Mouse (Mus musculus) liver, embryonic 14.5 days (tissue): Measurements from ENCODE around the gene Vat1. TPM values are rescaled to one million over a fixed set of nuclear protein-coding genes. Genes with fewer than 3 reads are reported as not detected.
A peak's percentile ranks its signal among the peaks of the same experiment; 100 is the strongest.

Experiments used
- ATAC-seq: fragments of 200-750 bp; cut with Nextera tagmentation; 2 replicates; pipeline ENCODE4 v1.8.0; 2017; ENCODE audit warnings: moderate number of reproducible peaks, mild to moderate bottlenecking, moderate library complexity; ENCODE audit not compliant: insufficient read depth
- DNase-seq, 3 experiments: peaks; one replicate each; pipeline ENCODE4 v3.0.0-alpha.2; 2012 to 2013; ENCODE audit warnings: low read depth in 3 of 3, low spot score in 3 of 3
- H3K27ac ChIP-seq: fragments of 300-500 bp; sonication (generic); 2 replicates; pipeline ENCODE4 v1.5.1; 2014; ENCODE audit warnings: moderate library complexity, mild to moderate bottlenecking, control low read depth, inconsistent platforms
- H3K27me3 ChIP-seq: fragments of 300-500 bp; sonication (generic); 2 replicates; pipeline ENCODE4 v1.6.1; 2014; ENCODE audit warnings: mild to moderate bottlenecking, low read length, moderate library complexity; ENCODE audit not compliant: control insufficient read depth, insufficient read depth
- H3K36me3 ChIP-seq: fragments of 300-500 bp; sonication (generic); replicated peaks from 2 replicates; pipeline ENCODE4 v1.6.1; 2014; ENCODE audit warnings: low read depth; ENCODE audit not compliant: control insufficient read depth, insufficient read depth
- H3K4me1 ChIP-seq, 2 experiments: fragments of 200-500 bp in 1 of 2; fragments of 300-500 bp in 1 of 2; sonication (generic) in 1 of 2; replicated peaks; 2 replicates each; pipeline ENCODE4 v1.6.1; 2012 to 2014; ENCODE audit warnings: antibody characterized with exemption in 1 of 2, inconsistent platforms in 1 of 2, low read length in 1 of 2; ENCODE audit not compliant: control insufficient read depth in 2 of 2, insufficient read depth in 2 of 2
- H3K4me2 ChIP-seq: fragments of 300-500 bp; sonication (generic); 2 replicates; pipeline ENCODE4 v1.6.1; 2014; ENCODE audit warnings: low read depth, mild to moderate bottlenecking, control low read depth, moderate library complexity
- H3K4me3 ChIP-seq, 2 experiments: fragments of 200-500 bp in 1 of 2; fragments of 300-500 bp in 1 of 2; sonication (generic) in 1 of 2; 2 replicates each; pipeline ENCODE4 v1.5.1; 2012 to 2014; ENCODE audit warnings: low read depth in 2 of 2, low read length in 2 of 2, mild to moderate bottlenecking in 2 of 2, control low read depth in 1 of 2, inconsistent platforms in 1 of 2, moderate library complexity in 1 of 2; ENCODE audit not compliant: insufficient read depth in 1 of 2
- H3K9ac ChIP-seq: fragments of 300-500 bp; sonication (generic); replicated peaks from 2 replicates; pipeline ENCODE4 v1.6.1; 2014; ENCODE audit warnings: mild to moderate bottlenecking, control low read depth, moderate library complexity
- H3K9me3 ChIP-seq: fragments of 300-500 bp; sonication (generic); 2 replicates; pipeline ENCODE4 v1.6.1; 2016; ENCODE audit warnings: low read length, mixed read lengths; ENCODE audit not compliant: control insufficient read depth
- CTCF ChIP-seq: IDR thresholded peaks from 2 replicates; pipeline ENCODE4 v1.5.1; 2016; ENCODE audit warnings: antibody characterized with exemption, low read depth, control low read depth
- EP300 ChIP-seq: IDR thresholded peaks from 2 replicates; pipeline ENCODE4 v1.6.1; 2016; ENCODE audit warnings: antibody characterized with exemption, low read depth
- WGBS: fragments of 180-500 bp; shearing (Covaris S2); extraction: QIAGEN DNeasy Blood & Tissue Kit; methylation state at CpG from one replicate; pipeline ENCODE4 v1.1.7; 2014; ENCODE audit not compliant: insufficient replicate concordance; 5-methylcytosine and 5-hydroxymethylcytosine counted together
- polyA plus RNA-seq, 2 experiments: library from polyadenylated mRNA; depleted of rRNA in 1 of 2; stranded (reverse) in 1 of 2; unstranded in 1 of 2; fragments of >200 nt; fragmentation: Nextera tagmentation in 1 of 2; extraction: Ambion mirVana in 1 of 2; gene quantifications; 2 replicates each; pipeline versions ENCODE4 v1.2.1 to v1.2.3; 2012 to 2014

Gene Vat1
- polyA plus RNA-seq, 2 experiments = 6.8 to 9.1 TPM

DNA sequence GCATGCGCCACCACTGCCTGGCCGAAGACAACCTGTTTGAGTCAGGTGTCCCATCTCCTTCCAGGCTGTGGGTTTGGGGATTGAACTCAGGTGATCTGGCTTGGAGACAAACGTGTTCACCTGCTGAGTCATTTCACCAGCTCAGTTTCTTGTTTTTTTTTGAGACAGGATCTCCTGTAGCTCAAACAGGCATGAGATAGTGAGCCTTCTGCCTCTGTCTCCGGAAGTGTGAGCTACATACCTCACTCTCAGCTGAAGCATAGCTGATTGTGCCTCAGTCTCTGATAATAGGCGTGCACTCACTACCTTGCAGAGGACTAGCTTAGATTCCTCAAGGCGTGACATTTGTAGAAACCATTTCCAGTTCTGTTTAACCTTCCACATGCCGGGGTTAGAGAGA is 18.8 kb upstream of the Vat1 start:
- Histone ChIP-seq H3K4me3 (no peak overlapping the region), H3K4me2 (peak overlapping the region; percentile 63), H3K27me3 (no peaks in the 10 kb centered on the region), H3K9ac (peak overlapping the region; percentile 23; the same call in 1 of the 2 replicates), H3K4me1 (peaks cover 34 to 43% of the 10 kb centered on the region in 2 experiments), H3K9me3 (no peaks in the 10 kb centered on the region), H3K27ac (peak overlapping the region; percentile 72), H3K36me3 (peaks cover 28% of the 10 kb centered on the region)
- TF ChIP-seq CTCF (no peak), EP300 (no peak)
- ATAC-seq = peak; percentile 57; the same call in 1 of the 2 replicates
- 28% methylated on average over 7 of the region's 7 CpGs for WGBS
- DNase-seq = no peak

DNA sequence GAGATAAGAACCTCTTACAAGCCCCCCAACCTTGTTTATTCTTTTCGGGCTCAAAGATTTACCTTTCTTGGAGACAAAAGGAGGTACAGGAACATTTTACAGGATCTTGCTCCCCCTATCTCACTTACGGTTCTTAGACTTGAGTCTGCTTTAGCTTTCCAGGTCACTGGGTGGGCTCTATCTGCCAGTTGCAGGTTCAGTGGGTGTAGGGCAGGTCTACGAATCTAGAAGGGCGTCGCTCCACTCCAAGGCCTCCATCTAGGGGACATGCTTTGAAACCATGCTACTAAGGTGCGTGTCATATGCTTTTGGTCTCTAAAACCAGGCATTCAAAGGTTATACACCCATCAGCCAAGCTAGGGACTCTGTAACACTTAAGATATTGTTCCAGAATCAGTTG is 18.2 kb upstream of the Vat1 start:
- DNase-seq = no peak
- Histone ChIP-seq H3K4me1 (peaks cover 34 to 45% of the 10 kb centered on the region in 2 experiments), H3K4me3 (no peak overlapping the region), H3K36me3 (peaks cover 23% of the 10 kb centered on the region), H3K27ac (peak overlapping the region; percentile 72), H3K4me2 (peak overlapping the region; percentile 42), H3K27me3 (no peaks in the 10 kb centered on the region), H3K9me3 (no peaks in the 10 kb centered on the region), H3K9ac (peak overlapping the region; percentile 23)
- WGBS = 11% methylated on average over 6 of the region's 6 CpGs
- ATAC-seq = peak; percentile 51; the same call in 1 of the 2 replicates
- TF ChIP-seq EP300 (peak; percentile 32; the same call in 1 of the 2 replicates), CTCF (no peak)

DNA sequence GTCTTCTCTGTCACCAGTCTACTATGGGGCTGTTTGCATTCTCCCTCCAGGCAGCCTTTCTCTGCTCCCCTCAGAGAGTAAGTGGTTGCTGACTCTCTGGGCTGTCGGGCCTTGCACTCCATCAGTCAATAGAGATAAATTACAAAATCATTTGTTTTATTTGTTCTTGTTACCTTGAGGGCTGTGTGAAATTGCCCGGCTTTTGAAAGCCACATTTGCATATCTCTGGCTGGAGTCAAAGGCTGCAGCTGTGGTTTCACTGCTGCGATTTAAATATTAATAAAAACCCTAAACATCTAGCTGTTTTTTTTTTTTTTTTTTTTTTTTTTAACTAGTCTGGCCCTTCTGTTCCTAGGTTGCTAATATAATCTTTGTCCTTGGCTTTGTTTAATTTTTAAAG is 17.8 kb upstream of the Vat1 start:
- no peaks in the 10 kb centered on the region for H3K27me3 ChIP-seq
- TF ChIP-seq CTCF (no peak), EP300 (no peak)
- DNase-seq (no peak), ATAC-seq (no peak)
- no peak overlapping the region for H3K27ac ChIP-seq
- no peak overlapping the region for H3K9ac ChIP-seq
- WGBS = 21% methylated on average over 3 of the region's 3 CpGs
- H3K36me3 ChIP-seq = peaks cover 19% of the 10 kb centered on the region
- H3K4me3 ChIP-seq = no peak overlapping the region
- no peaks in the 10 kb centered on the region for H3K9me3 ChIP-seq
- H3K4me2 ChIP-seq = peak overlapping the region; percentile 42; the same call in 1 of the 2 replicates
- peaks cover 34 to 45% of the 10 kb centered on the region in 2 experiments for H3K4me1 ChIP-seq

DNA sequence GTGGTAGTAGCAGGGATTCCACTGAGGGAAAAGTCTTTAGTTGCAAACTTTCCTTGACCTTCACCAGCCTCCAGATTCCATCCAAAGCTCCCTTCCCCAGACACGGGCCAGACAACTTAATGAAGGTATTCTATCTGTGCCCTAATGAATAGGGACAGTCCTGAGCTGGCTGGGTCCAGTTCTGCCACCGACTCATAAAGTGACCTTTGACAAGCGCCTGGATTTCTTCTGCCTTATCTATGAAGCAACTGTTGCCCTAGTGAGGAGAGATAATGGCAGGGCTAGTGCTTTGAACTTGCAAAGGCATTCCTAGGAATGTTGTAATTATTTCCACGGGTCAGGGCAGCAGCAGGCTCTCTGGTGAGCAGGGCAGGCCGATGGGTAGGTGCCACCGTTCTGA is 14.9 kb upstream of the Vat1 start:
- no peak overlapping the region for H3K4me3 ChIP-seq
- no peak overlapping the region for H3K27ac ChIP-seq
- no peak for ATAC-seq

DNA sequence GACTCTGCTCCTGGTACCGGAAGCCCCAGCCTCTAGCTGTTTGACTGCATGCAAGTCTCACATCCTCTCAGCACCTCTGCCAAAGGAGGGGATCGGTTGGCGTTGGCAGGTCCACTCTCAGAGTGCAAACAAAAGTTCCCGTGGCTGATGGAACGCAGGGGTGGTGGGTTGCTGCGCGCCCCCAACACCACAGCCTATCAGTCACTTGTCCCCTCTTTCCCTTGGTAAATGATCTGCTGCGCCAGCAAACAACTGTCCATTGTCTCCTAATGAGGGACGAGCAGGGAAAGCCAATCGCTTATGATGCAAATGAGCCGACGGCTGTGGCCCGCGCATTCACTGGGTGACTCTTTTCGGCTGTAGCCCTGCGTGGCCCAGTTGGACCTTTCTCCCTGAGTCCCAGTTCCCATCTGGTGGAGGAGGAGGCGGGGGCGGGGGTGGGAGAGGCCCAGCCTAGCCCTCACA is 13.2 kb upstream of the Vat1 start:
- no peak for DNase-seq
- 33% methylated on average over 18 of the region's 18 CpGs for WGBS

More for the DNA sequence above, 14.9 kb upstream of the Vat1 start:
- H3K9me3 ChIP-seq = no peaks in the 10 kb centered on the region
- H3K4me1 ChIP-seq = peaks cover 28 to 35% of the 10 kb centered on the region in 2 experiments
- 36% methylated on average over 6 of the region's 6 CpGs for WGBS
- H3K27me3 ChIP-seq = no peaks in the 10 kb centered on the region
- H3K36me3 ChIP-seq = no peaks in the 10 kb centered on the region
- DNase-seq = no peak
- H3K9ac ChIP-seq = no peak overlapping the region
- H3K4me2 ChIP-seq = no peak overlapping the region
- TF ChIP-seq CTCF (no peak), EP300 (no peak)

More for the DNA sequence above, 13.2 kb upstream of the Vat1 start:
- Histone ChIP-seq H3K9me3 (no peaks in the 10 kb centered on the region), H3K4me1 (peaks cover 11 to 19% of the 10 kb centered on the region in 2 experiments), H3K27ac (no peak overlapping the region), H3K36me3 (no peaks in the 10 kb centered on the region), H3K9ac (no peak overlapping the region), H3K4me2 (no peak overlapping the region), H3K4me3 (no peak overlapping the region), H3K27me3 (no peaks in the 10 kb centered on the region)
- ATAC-seq = no peak
- TF ChIP-seq EP300 (no peak), CTCF (no peak)
